Mouse (Mus musculus) large intestine, adult 2 months (tissue): Measurements from ENCODE around the gene Eid3. TPM values are rescaled to one million over a fixed set of nuclear protein-coding genes. Genes with fewer than 3 reads are reported as not detected.

Source experiments
- DNase-seq: peaks from one replicate; pipeline ENCODE4 v3.0.0-alpha.2; 2012; ENCODE audit warnings: low read depth, low spot score
- WGBS: fragments of 180-500 bp; shearing (Covaris S2); methylation state at CpG from one replicate; pipeline ENCODE4 v1.1.7; 2018; 5-methylcytosine and 5-hydroxymethylcytosine counted together
- polyA plus RNA-seq: library from polyadenylated mRNA; depleted of rRNA; stranded (reverse); fragments of >200 nt; gene quantifications from 2 replicates; pipeline ENCODE4 v1.2.3, GENCODE M21; 2012; rRNA removed

Eid3 gene
- polyA plus RNA-seq, 1 experiment: 0.35 TPM

GRCm38 (mm10) chr10:82900546-82900945 lies 34.1 kb downstream of the Eid3 start:
- 62% methylated on average over 7 of the region's 7 CpGs for WGBS
- DNase-seq: no peak

DNA sequence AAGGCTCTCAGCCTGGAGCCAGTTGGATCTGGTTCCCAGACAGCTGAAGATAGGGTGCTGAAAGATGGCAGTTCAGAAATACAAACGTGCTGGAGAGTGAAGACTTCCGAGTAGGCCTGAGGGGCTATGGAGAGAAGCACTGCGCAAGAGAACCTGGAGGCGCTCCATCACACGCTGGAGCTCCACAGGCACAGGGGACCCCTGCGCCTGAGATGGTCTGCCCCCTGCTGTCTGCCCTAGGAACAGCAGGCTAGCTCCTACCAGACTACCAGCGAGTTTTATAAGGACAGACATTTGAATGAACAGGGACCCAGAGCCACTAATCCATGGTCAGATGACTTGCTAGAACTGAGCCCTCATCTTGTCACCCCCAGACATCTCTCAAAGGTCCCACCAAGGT lies 35.0 kb downstream of the Eid3 start:
- WGBS: 4% methylated on average over 7 of the region's 7 CpGs
- peak; percentile 38 for DNase-seq

DNA sequence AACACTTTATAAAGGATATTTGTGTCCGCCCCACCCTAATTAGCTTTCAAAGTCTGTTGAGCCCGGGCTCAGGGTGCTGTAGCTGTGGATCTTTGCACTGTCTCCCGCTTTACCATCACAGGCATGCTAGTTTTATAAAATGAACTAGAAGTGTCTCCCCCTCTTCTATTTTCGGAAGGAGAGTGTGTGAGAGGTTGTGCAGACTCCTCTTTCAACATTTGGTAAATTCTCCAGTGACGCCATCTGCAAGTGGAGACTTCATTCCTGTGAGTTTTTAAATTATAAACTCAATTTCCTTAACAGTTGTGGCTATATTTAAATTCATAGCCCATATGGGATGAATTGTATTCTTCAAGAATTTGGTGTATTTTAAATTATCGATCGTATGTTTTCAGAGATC lies 42.1 kb downstream of the Eid3 start:
- 74% methylated on average over 7 of the region's 7 CpGs for WGBS
- no peak for DNase-seq

- no peak for DNase-seq
- 16% methylated on average over 9 of the region's 9 CpGs for WGBS
These were observed 43.0 kb downstream of the Eid3 start for GRCm38 (mm10) chr10:82909382-82909781.

GRCm38 (mm10) chr10:82910198-82910597 lies 43.8 kb downstream of the Eid3 start:
- DNase-seq: no peak
- WGBS: 74% methylated on average over 3 of the region's 3 CpGs

- DNase-seq: no peak
- WGBS: 74% methylated on average over 4 of the region's 4 CpGs
These were observed 46.8 kb downstream of the Eid3 start for GRCm38 (mm10) chr10:82913238-82913637.

DNA sequence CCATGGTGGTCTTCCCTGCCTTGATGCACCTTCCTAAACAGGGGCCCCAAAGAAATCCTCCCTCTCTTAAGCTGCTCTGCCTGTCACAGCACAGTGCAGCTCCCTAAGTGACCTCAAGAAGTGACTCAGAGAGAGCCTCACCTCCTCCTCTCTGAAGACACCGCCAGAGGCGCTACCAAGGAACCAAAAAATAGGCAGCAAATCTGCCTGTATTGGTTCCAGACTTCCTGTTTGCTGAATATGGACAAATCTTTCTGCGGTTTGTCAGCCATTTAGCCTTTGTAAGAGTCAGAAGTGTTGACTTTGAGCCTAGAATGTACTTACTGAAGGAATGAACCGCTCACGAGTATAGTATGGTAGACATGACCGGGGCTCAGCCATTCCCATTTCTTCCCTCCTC lies 47.3 kb downstream of the Eid3 start:
- DNase-seq: no peak
- 85% methylated on average over 6 of the region's 6 CpGs for WGBS

Other genes starting within 250 kb of the Eid3 start
- 32.5 and 40.6 TPM in 2 replicates for gene 1190007I07Rik, start 243.4 kb upstream of the Eid3 start, polyA plus RNA-seq
- gene Tdg, start 236.8 kb upstream of the Eid3 start, polyA plus RNA-seq: 28.2 and 29.5 TPM in 2 replicates
- gene Glt8d2, start 176.0 kb upstream of the Eid3 start, polyA plus RNA-seq: 0.29 and 1.3 TPM in 2 replicates
- 6.7 and 9.0 TPM in 2 replicates for gene Hcfc2, start 170.5 kb upstream of the Eid3 start, polyA plus RNA-seq
- gene Nfyb, start 102.5 kb upstream of the Eid3 start, polyA plus RNA-seq: 7.5 and 7.8 TPM in 2 replicates
- gene Txnrd1, start 32.7 kb upstream of the Eid3 start, polyA plus RNA-seq: 81.4 and 98.6 TPM in 2 replicates
- 4.3 and 5.2 TPM in 2 replicates for gene Chst11, start 118.9 kb downstream of the Eid3 start, polyA plus RNA-seq